In the genomic region with DNA sequence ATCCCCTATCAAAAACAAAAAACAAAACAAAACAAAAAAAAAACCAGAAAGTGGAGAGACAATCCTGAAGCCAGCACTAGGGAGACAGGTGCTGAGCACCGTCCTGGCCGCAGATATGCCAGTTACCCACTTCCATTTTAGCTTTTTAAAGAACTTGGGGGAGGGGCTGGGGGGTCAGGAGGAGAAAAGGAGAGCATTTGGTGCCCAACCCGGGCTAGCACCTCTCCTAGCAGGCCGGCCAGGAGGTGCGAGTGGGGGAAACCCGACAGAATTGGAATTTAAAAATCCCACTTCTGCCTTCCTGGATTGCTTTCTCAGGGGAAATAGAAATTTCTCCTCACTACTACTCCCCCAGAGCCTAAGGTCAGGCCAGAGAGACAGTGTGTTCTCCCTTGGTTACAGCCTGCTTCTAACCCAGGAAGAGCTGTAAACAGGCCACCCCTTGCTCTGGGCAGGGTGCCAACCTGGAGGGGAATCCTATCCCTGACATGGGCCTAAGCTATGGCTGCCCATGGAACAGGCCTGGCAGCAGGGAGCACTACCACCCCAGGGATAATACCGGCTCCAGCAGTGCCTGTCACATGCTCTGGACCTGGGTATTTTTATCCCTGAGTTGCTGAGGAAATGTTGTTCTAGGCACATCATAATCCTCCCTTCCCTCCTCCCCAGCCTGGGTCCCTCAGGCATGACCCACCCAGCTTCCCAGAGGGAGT, we compare ENCODE assay signal across 8 mouse cellular contexts. TPM values are rescaled to one million over a fixed set of nuclear protein-coding genes. Genes with fewer than 3 reads are reported as not detected.
DNase-seq lines count a peak whose midpoint lies in the region; ATAC-seq and TF ChIP-seq lines count a peak whose summit lies in the region.

No protein-coding gene starts in this region.

- H3K4me1 ChIP-seq in embryonic facial prominence, embryonic 11.5 days (ENCODE audit: control insufficient read depth, insufficient read depth, low read length) = peaks cover 23% of the 10 kb centered on the region
- peaks cover 63% of the 10 kb centered on the region for H3K4me1 ChIP-seq in heart, embryonic 12.5 days (replicated peaks)
- peaks cover 61% of the 10 kb centered on the region for H3K4me1 ChIP-seq in kidney, embryonic 14.5 days (ENCODE audit: control insufficient read depth, insufficient read depth, low read length)
- peaks cover 46% of the 10 kb centered on the region for H3K4me1 ChIP-seq in lung, postnatal 0 days (ENCODE audit: insufficient read depth, low read depth, low read length)

- H3K27ac ChIP-seq in embryonic facial prominence, embryonic 11.5 days (replicated peaks; ENCODE audit: low read depth, low read length) = peak overlapping the region; percentile 82; the same call in 1 of the 2 replicates
- H3K27ac ChIP-seq in heart, embryonic 12.5 days (ENCODE audit: poor library complexity, severe bottlenecking) = peak overlapping the region; percentile 78
- H3K27ac ChIP-seq in kidney, embryonic 14.5 days (ENCODE audit: low read depth, low read length) = peak overlapping the region; percentile 86
- H3K27ac ChIP-seq in lung, postnatal 0 days (ENCODE audit: low read length) = peak overlapping the region; percentile 68

- H3K36me3 ChIP-seq in embryonic facial prominence, embryonic 11.5 days (replicated peaks; ENCODE audit: control insufficient read depth, insufficient read depth, low read depth, low read length) = peaks cover 16% of the 10 kb centered on the region
- H3K36me3 ChIP-seq in heart, embryonic 12.5 days = peaks cover 52% of the 10 kb centered on the region
- peaks cover 48% of the 10 kb centered on the region for H3K36me3 ChIP-seq in kidney, embryonic 14.5 days (ENCODE audit: control insufficient read depth, insufficient read depth, low read length)
- H3K36me3 ChIP-seq in lung, postnatal 0 days (ENCODE audit: insufficient read depth, low read length) = peaks cover 30% of the 10 kb centered on the region; the same call in 1 of the 2 replicates

- H3K9ac ChIP-seq in embryonic facial prominence, embryonic 11.5 days (replicated peaks; ENCODE audit: low read length) = no peak overlapping the region
- peak overlapping the region; percentile 64 for H3K9ac ChIP-seq in heart, embryonic 12.5 days
- H3K9ac ChIP-seq in kidney, embryonic 14.5 days (ENCODE audit: low read depth, low read length) = peak overlapping the region; percentile 45; the same call in 1 of the 2 replicates
- peak overlapping the region; percentile 32; the same call in 1 of the 2 replicates for H3K9ac ChIP-seq in lung, postnatal 0 days (replicated peaks; ENCODE audit: low read depth)

- no peaks in the 10 kb centered on the region for H3K27me3 ChIP-seq in embryonic facial prominence, embryonic 11.5 days (ENCODE audit: control insufficient read depth, insufficient read depth, low read length)
- H3K27me3 ChIP-seq in heart, embryonic 12.5 days (replicated peaks) = no peaks in the 10 kb centered on the region
- no peaks in the 10 kb centered on the region for H3K27me3 ChIP-seq in kidney, embryonic 14.5 days (ENCODE audit: control insufficient read depth, insufficient read depth, low read length)
- no peaks in the 10 kb centered on the region for H3K27me3 ChIP-seq in lung, postnatal 0 days (replicated peaks; ENCODE audit: insufficient read depth, low read length)

- peak overlapping the region; percentile 2 for H3K4me2 ChIP-seq in embryonic facial prominence, embryonic 11.5 days (ENCODE audit: low read depth, low read length)
- H3K4me2 ChIP-seq in heart, embryonic 12.5 days = peak overlapping the region; percentile 99
- H3K4me2 ChIP-seq in kidney, embryonic 14.5 days (replicated peaks; ENCODE audit: low read depth, low read length) = peak overlapping the region; percentile 93
- peak overlapping the region; percentile 79 for H3K4me2 ChIP-seq in lung, postnatal 0 days (replicated peaks; ENCODE audit: low read depth, low read length)

- no peaks in the 10 kb centered on the region for H3K9me3 ChIP-seq in embryonic facial prominence, embryonic 11.5 days (replicated peaks; ENCODE audit: control insufficient read depth, low read length)
- H3K9me3 ChIP-seq in heart, embryonic 12.5 days (replicated peaks) = no peaks in the 10 kb centered on the region
- no peaks in the 10 kb centered on the region for H3K9me3 ChIP-seq in kidney, embryonic 14.5 days (ENCODE audit: control insufficient read depth, low read length)
- no peaks in the 10 kb centered on the region for H3K9me3 ChIP-seq in lung, postnatal 0 days (ENCODE audit: low read length)

- no peak for ATAC-seq in embryonic facial prominence, embryonic 11.5 days (replicated peaks; ENCODE audit: insufficient number of reproducible peaks, low FRiP score, low TSS enrichment, low read depth)
- no peak for ATAC-seq in heart, embryonic 12.5 days (ENCODE audit: insufficient number of reproducible peaks, low FRiP score)
- no peak for ATAC-seq in kidney, embryonic 14.5 days (ENCODE audit: low FRiP score, low TSS enrichment)
- ATAC-seq in lung, postnatal 0 days = no peak

- WGBS in embryonic facial prominence, embryonic 11.5 days = 52% methylated on average over 7 of the region's 7 CpGs
- 21% methylated on average over 7 of the region's 7 CpGs for WGBS in heart, embryonic 12.5 days
- 23% methylated on average over 7 of the region's 7 CpGs for WGBS in kidney, embryonic 14.5 days
- 25% methylated on average over 7 of the region's 7 CpGs for WGBS in lung, postnatal 0 days

- peak; percentile 29 for TF ChIP-seq CTCF in lung, postnatal 0 days (IDR thresholded peaks at IDR 0.05)

- no peak for TF ChIP-seq EP300 in lung, postnatal 0 days (IDR thresholded peaks at IDR 0.05)

- peak; percentile 47 for DNase-seq in urinary bladder, adult 2 months (ENCODE audit: low spot score)
- no peak for DNase-seq in urinary bladder, postnatal 10 days (ENCODE audit: low spot score)
- no peak for DNase-seq in embryonic facial prominence, embryonic 11.5 days (ENCODE audit: low spot score)
- peak; percentile 65 for DNase-seq in lung, postnatal 0 days (ENCODE audit: low spot score)
- DNase-seq in right cerebral cortex, postnatal 25 days = peak; percentile 48
- no peak for DNase-seq in natural killer cell, adult 2 months (ENCODE audit: low spot score in 2 of 2)

- H3K4me3 ChIP-seq in embryonic facial prominence, embryonic 11.5 days (ENCODE audit: low read depth, low read length) = no peak overlapping the region
- peak overlapping the region; percentile 62 for H3K4me3 ChIP-seq in heart, embryonic 12.5 days
- H3K4me3 ChIP-seq in kidney, embryonic 14.5 days (ENCODE audit: low read length) = peak overlapping the region; percentile 55; the same call in 1 of the 2 replicates
- H3K4me3 ChIP-seq in lung, postnatal 0 days (ENCODE audit: low read depth, low read length) = no peak overlapping the region

RNA-seq across cellular contexts. Expression of gene Nfe2l1, which starts 4.8 kb away (rescaled TPM):
- 120 and 137 TPM in 2 replicates for polyA plus RNA-seq in urinary bladder, adult 2 months (2012; rRNA removed)
- polyA plus RNA-seq in embryonic facial prominence, embryonic 11.5 days (2014; fragmentation: Nextera tagmentation; extraction: Ambion mirVana) = 30.3 and 32.5 TPM in 2 replicates
- polyA plus RNA-seq in heart, embryonic 12.5 days (2016; fragmentation: Nextera tagmentation; extraction: Ambion mirVana) = 85.8 and 89.7 TPM in 2 replicates
- 37.3 and 43.2 TPM in 2 replicates for polyA plus RNA-seq in kidney, embryonic 14.5 days (2014; fragmentation: Nextera tagmentation; extraction: Ambion mirVana)
- 51.8 and 54.5 TPM in 2 replicates for polyA plus RNA-seq in lung, postnatal 0 days (2015; fragmentation: Nextera tagmentation; extraction: Ambion mirVana)

RNA-seq across cellular contexts. Expression of gene Copz2, which starts 24.7 kb away (rescaled TPM):
- polyA plus RNA-seq in urinary bladder, adult 2 months (2012; rRNA removed) = 111 and 117 TPM in 2 replicates
- polyA plus RNA-seq in embryonic facial prominence, embryonic 11.5 days (2014; fragmentation: Nextera tagmentation; extraction: Ambion mirVana) = 61.1 and 61.2 TPM in 2 replicates
- 105 TPM in 2 replicates for polyA plus RNA-seq in heart, embryonic 12.5 days (2016; fragmentation: Nextera tagmentation; extraction: Ambion mirVana)
- polyA plus RNA-seq in kidney, embryonic 14.5 days (2014; fragmentation: Nextera tagmentation; extraction: Ambion mirVana) = 94.7 and 106 TPM in 2 replicates
- polyA plus RNA-seq in lung, postnatal 0 days (2015; fragmentation: Nextera tagmentation; extraction: Ambion mirVana) = 105 and 110 TPM in 2 replicates

RNA-seq across cellular contexts. Expression of gene Cbx1, which starts 36.0 kb away (rescaled TPM):
- 43.6 and 46.4 TPM in 2 replicates for polyA plus RNA-seq in urinary bladder, adult 2 months (2012; rRNA removed)
- 160 and 179 TPM in 2 replicates for polyA plus RNA-seq in embryonic facial prominence, embryonic 11.5 days (2014; fragmentation: Nextera tagmentation; extraction: Ambion mirVana)
- polyA plus RNA-seq in heart, embryonic 12.5 days (2016; fragmentation: Nextera tagmentation; extraction: Ambion mirVana) = 57.9 and 61.0 TPM in 2 replicates
- polyA plus RNA-seq in kidney, embryonic 14.5 days (2014; fragmentation: Nextera tagmentation; extraction: Ambion mirVana) = 137 and 181 TPM in 2 replicates
- 48.6 and 54.0 TPM in 2 replicates for polyA plus RNA-seq in lung, postnatal 0 days (2015; fragmentation: Nextera tagmentation; extraction: Ambion mirVana)

RNA-seq across cellular contexts. Expression of gene Snx11, which starts 47.6 kb away (rescaled TPM):
- polyA plus RNA-seq in urinary bladder, adult 2 months (2012; rRNA removed) = 26.0 and 30.0 TPM in 2 replicates
- polyA plus RNA-seq in embryonic facial prominence, embryonic 11.5 days (2014; fragmentation: Nextera tagmentation; extraction: Ambion mirVana) = 9.8 and 10.4 TPM in 2 replicates
- polyA plus RNA-seq in heart, embryonic 12.5 days (2016; fragmentation: Nextera tagmentation; extraction: Ambion mirVana) = 14.3 and 14.7 TPM in 2 replicates
- polyA plus RNA-seq in kidney, embryonic 14.5 days (2014; fragmentation: Nextera tagmentation; extraction: Ambion mirVana) = 8.6 and 10.2 TPM in 2 replicates
- polyA plus RNA-seq in lung, postnatal 0 days (2015; fragmentation: Nextera tagmentation; extraction: Ambion mirVana) = 18.4 and 18.7 TPM in 2 replicates

Comparison
In these comparisons a context has a peak if more than half of its experiments do, and no peak if none do; other contexts are left out.
1. DNase-seq: peak in urinary bladder, adult 2 months (single experiment), lung, postnatal 0 days (single experiment) and right cerebral cortex, postnatal 25 days (single experiment); none in urinary bladder, postnatal 10 days (single experiment), embryonic facial prominence, embryonic 11.5 days (single experiment) and natural killer cell, adult 2 months (0 of 2).
2. H3K4me2 ChIP-seq: peak in every context shown above with its lines; median percentile 99 in heart, embryonic 12.5 days; 93 in kidney, embryonic 14.5 days; 79 in lung, postnatal 0 days; 2 in embryonic facial prominence, embryonic 11.5 days.
3. H3K4me3 ChIP-seq: peak in heart, embryonic 12.5 days (single experiment) and kidney, embryonic 14.5 days (single experiment); none in embryonic facial prominence, embryonic 11.5 days (single experiment) and lung, postnatal 0 days (single experiment).
4. Peak in every context shown above with its lines, with median percentiles within 50 percentile points of each other: H3K27ac ChIP-seq.